Mouse (Mus musculus): Measurements from ENCODE around the gene Ube2s. TPM values are rescaled to one million over a fixed set of nuclear protein-coding genes. Genes with fewer than 3 reads are reported as not detected.
A peak's percentile ranks its signal among the peaks of the same experiment; 100 is the strongest.

The Ube2s gene
- polyA plus RNA-seq, 1 experiment from 2014 or later: 472 TPM

DNA sequence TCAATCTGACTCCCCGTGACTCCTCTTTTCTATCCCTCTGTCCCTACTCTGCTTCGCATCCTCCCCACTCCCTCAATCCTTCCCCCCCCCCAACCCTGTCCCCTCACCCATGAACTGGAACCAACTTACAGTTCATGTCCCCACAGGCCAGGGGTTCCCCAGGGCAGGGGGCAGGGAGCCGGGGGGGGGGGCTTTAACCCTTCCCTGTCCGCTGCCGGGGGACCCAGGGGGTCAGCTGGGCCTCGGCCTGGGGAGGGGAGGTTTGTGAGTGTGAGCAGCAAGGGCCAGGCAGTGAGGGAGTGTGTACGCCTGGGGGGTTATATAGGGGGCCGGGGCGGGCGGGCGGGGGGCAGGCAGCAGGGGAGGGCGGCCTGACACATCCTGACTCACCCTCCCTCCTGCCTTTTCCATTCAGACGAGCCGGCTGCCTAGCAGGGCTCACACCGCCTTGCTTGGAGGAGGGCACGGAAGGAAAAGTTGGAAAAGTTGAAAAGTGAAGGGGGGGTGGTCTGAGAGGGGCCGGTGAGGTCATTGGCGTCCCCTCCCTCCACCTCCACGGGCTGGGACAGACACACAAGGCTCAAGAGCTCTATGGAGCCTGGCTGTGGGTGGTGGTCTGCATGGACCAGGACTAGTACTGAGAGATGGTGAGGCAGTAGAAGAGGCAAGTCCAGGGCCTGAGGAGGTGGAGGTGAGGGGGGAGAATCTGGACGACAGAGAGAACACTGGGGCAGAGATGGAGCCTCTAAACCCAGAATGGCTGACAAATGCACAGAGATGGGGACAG lies 34.3 kb downstream of the Ube2s start:
- H3K27ac ChIP-seq (ENCODE audit: low read depth, low read length): no peak overlapping the region
- H3K27me3 ChIP-seq (replicated peaks; ENCODE audit: control insufficient read depth, insufficient read depth, low read length): peaks cover 35% of the 10 kb centered on the region
- no peak overlapping the region for H3K9ac ChIP-seq (ENCODE audit: low read length)
- H3K4me3 ChIP-seq (ENCODE audit: low read depth, low read length): no peak overlapping the region
- ATAC-seq: no peak
- 0 out of 2 replicates have a peak, but pooled peaks cover 3% of the 10 kb centered on the region for H3K4me1 ChIP-seq (ENCODE audit: control insufficient read depth, insufficient read depth, low read length)
- H3K36me3 ChIP-seq (ENCODE audit: control insufficient read depth, insufficient read depth, low read length): no peaks in the 10 kb centered on the region
- no peaks in the 10 kb centered on the region for H3K9me3 ChIP-seq (replicated peaks; ENCODE audit: control insufficient read depth, low read length)
- WGBS: 3% methylated on average over 16 of the region's 20 CpGs
- no peak overlapping the region for H3K4me2 ChIP-seq (ENCODE audit: low read length)
- DNase-seq (ENCODE audit: low spot score): no peak

DNA sequence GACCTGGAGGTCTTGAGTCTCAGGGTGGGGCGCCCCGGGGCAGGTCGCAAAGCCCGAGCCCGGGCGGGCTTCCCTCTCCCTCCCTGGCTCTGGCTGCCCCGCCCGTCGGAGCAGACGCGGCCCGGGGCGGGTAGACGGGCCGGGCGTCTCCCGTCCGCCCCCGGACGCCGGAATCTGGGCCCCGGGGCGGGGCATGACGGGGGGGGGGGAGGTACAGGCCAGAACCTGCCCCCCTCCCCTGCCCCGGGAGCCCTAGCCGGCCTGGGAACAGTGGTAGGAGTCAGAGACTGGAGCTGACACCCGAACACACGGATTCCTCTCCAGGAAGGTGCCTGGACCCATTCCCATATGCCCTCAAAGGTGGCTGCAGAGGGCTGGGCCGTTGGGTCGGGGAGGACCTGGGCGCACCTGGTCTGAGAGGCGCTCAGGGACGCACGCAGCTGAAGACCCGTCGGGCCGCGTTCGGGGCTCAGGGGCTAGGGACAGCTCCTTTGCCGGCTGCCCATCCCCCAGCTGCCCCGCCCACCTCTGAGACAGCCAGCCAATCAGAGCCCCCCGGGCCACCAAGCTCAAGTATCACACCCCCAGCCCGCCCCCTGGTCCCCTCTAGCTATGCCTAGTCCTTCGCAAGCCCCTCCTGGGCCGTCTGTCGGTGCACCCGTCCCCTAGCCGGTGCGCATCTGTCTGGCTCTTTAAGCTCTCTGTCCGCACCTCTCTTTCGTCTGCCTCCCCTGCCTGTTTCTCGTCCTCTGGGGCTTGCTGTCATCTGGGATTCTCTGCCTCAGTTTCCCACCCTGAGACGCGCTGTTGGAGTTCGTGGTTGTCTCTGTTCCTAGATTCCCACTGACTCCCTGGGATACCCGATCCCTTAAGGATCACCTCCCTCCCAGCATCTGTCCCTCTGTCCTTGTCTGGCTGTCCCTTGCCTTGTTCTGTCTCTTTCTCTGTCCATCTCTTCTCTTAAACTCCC lies 35.2 kb downstream of the Ube2s start:
- Histone ChIP-seq H3K27me3 (replicated peaks; ENCODE audit: control insufficient read depth, insufficient read depth, low read length) (peaks cover 35% of the 10 kb centered on the region), H3K4me1 (ENCODE audit: control insufficient read depth, insufficient read depth, low read length) (0 out of 2 replicates have a peak, but pooled peaks cover 3% of the 10 kb centered on the region), H3K27ac (ENCODE audit: low read depth, low read length) (no peak overlapping the region), H3K9ac (ENCODE audit: low read length) (peak overlapping the region; percentile 41), H3K4me3 (ENCODE audit: low read depth, low read length) (peak overlapping the region; percentile 32), H3K36me3 (ENCODE audit: control insufficient read depth, insufficient read depth, low read length) (no peaks in the 10 kb centered on the region), H3K9me3 (replicated peaks; ENCODE audit: control insufficient read depth, low read length) (no peaks in the 10 kb centered on the region), H3K4me2 (ENCODE audit: low read length) (peak overlapping the region; percentile 49)
- 1% methylated on average over 40 of the region's 56 CpGs for WGBS
- ATAC-seq (peak; percentile 83), DNase-seq (ENCODE audit: low spot score) (peak; percentile 73)

- WGBS: 57% methylated on average over 10 of the region's 10 CpGs
- no peak for ATAC-seq
Observed at GRCm38 (mm10) chr7:4776131-4776530, 36.3 kb downstream of the Ube2s start.

DNA sequence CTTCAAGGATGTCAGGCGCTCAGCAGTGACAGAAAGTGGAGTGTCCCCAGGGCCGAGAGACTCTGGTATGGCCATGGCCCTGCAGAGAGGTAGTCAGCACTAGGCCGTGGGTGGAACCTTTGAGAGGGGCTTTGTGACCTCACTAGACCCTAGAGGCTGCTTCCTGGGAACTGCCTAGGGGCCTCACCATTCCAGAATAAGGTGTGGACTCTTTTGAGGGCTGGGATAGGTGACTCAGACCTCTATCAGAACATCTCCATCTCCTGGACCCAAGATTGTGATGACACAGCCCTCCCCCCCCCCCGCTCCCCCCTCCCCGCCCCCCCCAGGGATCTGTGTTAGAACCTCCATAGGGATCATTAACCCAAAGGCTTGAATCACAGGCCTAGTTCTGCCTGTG lies 41.2 kb downstream of the Ube2s start, which contains the start of gene Fam71e2:
TSS of gene Fam71e2 (minus strand) at position 101 of the 400 bp plus-strand sequence.
- 85% methylated on average over 3 of the region's 5 CpGs for WGBS
- Histone ChIP-seq H3K27me3 (replicated peaks; ENCODE audit: control insufficient read depth, insufficient read depth, low read length) (peaks cover 9% of the 10 kb centered on the region), H3K4me1 (ENCODE audit: control insufficient read depth, insufficient read depth, low read length) (no peaks in the 10 kb centered on the region), H3K9ac (ENCODE audit: low read length) (no peak within 1 kb of the TSS), H3K9me3 (replicated peaks; ENCODE audit: control insufficient read depth, low read length) (no peaks in the 10 kb centered on the region), H3K27ac (ENCODE audit: low read depth, low read length) (no peak within 1 kb of the TSS), H3K4me3 (ENCODE audit: low read depth, low read length) (no peak within 1 kb of the TSS), H3K36me3 (ENCODE audit: control insufficient read depth, insufficient read depth, low read length) (no peaks in the 10 kb centered on the region), H3K4me2 (ENCODE audit: low read length) (no peak within 1 kb of the TSS)
- no peak for DNase-seq (ENCODE audit: low spot score)
- ATAC-seq: no peak

More at GRCm38 (mm10) chr7:4776131-4776530, 36.3 kb downstream of the Ube2s start:
- Histone ChIP-seq H3K4me2 (ENCODE audit: low read length) (no peak overlapping the region), H3K27ac (ENCODE audit: low read depth, low read length) (no peak overlapping the region), H3K4me1 (ENCODE audit: control insufficient read depth, insufficient read depth, low read length) (0 out of 2 replicates have a peak, but pooled peaks cover 3% of the 10 kb centered on the region), H3K27me3 (replicated peaks; ENCODE audit: control insufficient read depth, insufficient read depth, low read length) (peaks cover 35% of the 10 kb centered on the region), H3K4me3 (ENCODE audit: low read depth, low read length) (no peak overlapping the region), H3K36me3 (ENCODE audit: control insufficient read depth, insufficient read depth, low read length) (no peaks in the 10 kb centered on the region), H3K9ac (ENCODE audit: low read length) (no peak overlapping the region), H3K9me3 (replicated peaks; ENCODE audit: control insufficient read depth, low read length) (no peaks in the 10 kb centered on the region)
- no peak for DNase-seq (ENCODE audit: low spot score)

- DNase-seq (ENCODE audit: low spot score): peak; percentile 56
- no peak overlapping the region; the same call in 1 of the 2 replicates for H3K9ac ChIP-seq (ENCODE audit: low read length)
- ATAC-seq: no peak
- WGBS: 4% methylated on average over 4 of the region's 4 CpGs
- H3K4me1 ChIP-seq (ENCODE audit: control insufficient read depth, insufficient read depth, low read length): 0 out of 2 replicates have a peak, but pooled peaks cover 3% of the 10 kb centered on the region
- no peak overlapping the region for H3K27ac ChIP-seq (ENCODE audit: low read depth, low read length)
- no peak overlapping the region for H3K4me3 ChIP-seq (ENCODE audit: low read depth, low read length)
- no peaks in the 10 kb centered on the region for H3K27me3 ChIP-seq (replicated peaks; ENCODE audit: control insufficient read depth, insufficient read depth, low read length)
- H3K4me2 ChIP-seq (ENCODE audit: low read length): no peak overlapping the region
- no peaks in the 10 kb centered on the region for H3K36me3 ChIP-seq (ENCODE audit: control insufficient read depth, insufficient read depth, low read length)
- H3K9me3 ChIP-seq (replicated peaks; ENCODE audit: control insufficient read depth, low read length): no peaks in the 10 kb centered on the region
Observed at GRCm38 (mm10) chr7:4764946-4765710, 47.3 kb downstream of the Ube2s start.

DNA sequence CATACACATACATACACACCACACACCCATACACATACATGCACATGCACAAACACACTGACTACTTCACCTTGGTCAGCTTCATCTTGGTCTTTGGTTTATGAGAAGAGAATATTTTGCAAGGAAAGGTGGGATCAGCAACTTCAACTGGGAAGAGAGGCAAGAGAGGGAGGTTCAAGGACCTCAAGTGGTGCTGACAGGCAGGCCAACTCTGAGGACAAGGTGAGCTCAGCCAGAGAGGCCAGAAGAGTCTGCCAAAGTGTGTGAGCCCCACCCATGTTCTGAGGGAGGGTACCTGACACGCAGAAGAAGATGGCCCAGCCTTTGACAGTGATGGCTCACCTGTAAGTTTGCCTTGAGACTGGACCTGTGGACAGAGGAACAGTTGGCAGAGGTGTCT lies 52.7 kb downstream of the Ube2s start:
- Histone ChIP-seq H3K27me3 (replicated peaks; ENCODE audit: control insufficient read depth, insufficient read depth, low read length) (no peaks in the 10 kb centered on the region), H3K9me3 (replicated peaks; ENCODE audit: control insufficient read depth, low read length) (no peaks in the 10 kb centered on the region), H3K36me3 (ENCODE audit: control insufficient read depth, insufficient read depth, low read length) (no peaks in the 10 kb centered on the region), H3K4me1 (ENCODE audit: control insufficient read depth, insufficient read depth, low read length) (no peaks in the 10 kb centered on the region), H3K4me2 (ENCODE audit: low read length) (no peak overlapping the region), H3K27ac (ENCODE audit: low read depth, low read length) (no peak overlapping the region), H3K9ac (ENCODE audit: low read length) (no peak overlapping the region), H3K4me3 (ENCODE audit: low read depth, low read length) (no peak overlapping the region)
- ATAC-seq: no peak
- no peak for DNase-seq (ENCODE audit: low spot score)
- 38% methylated on average over 1 of the region's 1 CpGs for WGBS

DNA sequence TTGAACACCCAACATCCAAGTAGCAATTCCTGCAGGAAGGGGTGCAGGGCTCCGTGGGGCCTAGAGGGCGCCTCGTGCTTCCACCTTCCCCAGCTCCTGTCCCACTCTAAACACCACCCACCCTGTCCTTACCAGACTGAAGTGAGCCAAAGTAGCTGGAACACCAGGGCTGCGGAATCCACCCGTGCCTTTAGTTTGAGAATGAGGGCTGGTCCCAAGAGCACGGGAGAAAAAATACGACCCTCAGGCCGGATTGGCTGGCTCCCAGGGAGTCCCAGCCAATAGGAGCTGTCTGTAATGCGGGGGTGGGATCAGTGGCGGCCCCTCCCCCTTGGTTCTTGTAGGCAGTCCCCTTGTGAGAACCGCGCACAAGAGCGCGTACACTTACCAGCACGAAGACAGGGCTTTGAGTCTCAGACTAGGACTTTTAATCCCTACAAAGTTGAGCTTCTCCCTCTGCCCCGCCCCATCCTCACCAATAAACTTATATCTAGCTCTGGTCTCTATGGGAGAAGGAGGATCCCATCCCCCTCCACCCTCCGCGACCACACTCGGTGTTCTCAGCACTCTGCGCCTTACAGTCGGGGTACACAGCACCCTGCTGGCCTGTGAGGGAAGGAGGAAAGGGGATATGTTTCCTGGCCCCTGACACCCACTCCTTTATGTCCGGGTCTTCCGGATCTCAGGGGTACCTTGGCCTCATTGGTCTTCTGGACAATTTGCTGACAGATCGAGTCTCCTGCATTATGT lies 59.4 kb downstream of the Ube2s start, which contains the start of gene Cox6b2:
TSS of gene Cox6b2 (minus strand) at position 274 of the 750 bp plus-strand sequence.
- DNase-seq (ENCODE audit: low spot score) (peak; percentile 90), ATAC-seq (peak; percentile 94)
- H3K4me1 ChIP-seq (ENCODE audit: control insufficient read depth, insufficient read depth, low read length): peaks cover 11% of the 10 kb centered on the region
- 3% methylated on average over 24 of the region's 24 CpGs for WGBS
- no peaks in the 10 kb centered on the region; the same call in 1 of the 2 replicates for H3K36me3 ChIP-seq (ENCODE audit: control insufficient read depth, insufficient read depth, low read length)
- no peaks in the 10 kb centered on the region for H3K27me3 ChIP-seq (replicated peaks; ENCODE audit: control insufficient read depth, insufficient read depth, low read length)
- H3K9me3 ChIP-seq (replicated peaks; ENCODE audit: control insufficient read depth, low read length): no peaks in the 10 kb centered on the region
- H3K9ac ChIP-seq (ENCODE audit: low read length): no peak within 1 kb of the TSS
- H3K4me2 ChIP-seq (ENCODE audit: low read length): peak within 1 kb of the TSS; percentile 39
- H3K27ac ChIP-seq (ENCODE audit: low read depth, low read length): no peak within 1 kb of the TSS
- peak within 1 kb of the TSS; percentile 11; the same call in 1 of the 2 replicates for H3K4me3 ChIP-seq (ENCODE audit: low read depth, low read length)

All from forebrain, embryonic 14.5 days (tissue).